9 mouse cellular contexts compared by ENCODE assay signal in genomic region chr8:95703461-95704260, GRCm38 (mm10). TPM values are rescaled to one million over a fixed set of nuclear protein-coding genes. Genes with fewer than 3 reads are reported as not detected.
A peak's percentile ranks its signal among the peaks of the same experiment; 100 is the strongest.
DNase-seq lines count a peak whose midpoint lies in the region; ATAC-seq lines count a peak whose summit lies in the region.
"Had no signal": no experiment of that assay in that cellular context is flagged by ENCODE, and none has a peak within 500 bp of the region (broad histone marks: within the 10 kb centered on the region; RNA-seq: fewer than 3 reads in every experiment).

No protein-coding gene starts in this region.

- peaks cover 37% of the 10 kb centered on the region for H3K4me1 ChIP-seq in forebrain, embryonic 16.5 days (replicated peaks; ENCODE audit: control insufficient read depth, insufficient read depth, low read length)
- H3K4me1 ChIP-seq in neural tube, embryonic 14.5 days (ENCODE audit: control insufficient read depth, insufficient read depth, low read length): peaks cover 28% of the 10 kb centered on the region

- H3K9me3 ChIP-seq in forebrain, embryonic 16.5 days (ENCODE audit: control insufficient read depth, low read length): no peaks in the 10 kb centered on the region
- H3K9me3 ChIP-seq in neural tube, embryonic 14.5 days (ENCODE audit: control insufficient read depth, low read length): no peaks in the 10 kb centered on the region
- H3K9me3 ChIP-seq: G1E had no signal

- H3K4me2 ChIP-seq in forebrain, embryonic 16.5 days (ENCODE audit: low read length): peak overlapping the region; percentile 75
- peak overlapping the region; percentile 76 for H3K4me2 ChIP-seq in neural tube, embryonic 14.5 days (ENCODE audit: low read depth, low read length)

- peak; percentile 59 for ATAC-seq in cerebellum, adult (ENCODE audit: insufficient number of reproducible peaks, low FRiP score, low TSS enrichment)
- ATAC-seq in forebrain, embryonic 16.5 days: peak; percentile 37
- ATAC-seq in inflammation-experienced regulatory T-cells, adult 6 months: peak; percentile 16
- ATAC-seq in neural tube, embryonic 14.5 days (ENCODE audit: low read depth): peak; percentile 38

- DNase-seq in gastrocnemius, postnatal 10 days: peak; percentile 42
- DNase-seq in gastrocnemius, adult 18-20 months (ENCODE audit: low spot score): no peak
- peak; percentile 58 for DNase-seq in liver
- DNase-seq in urinary bladder, adult 18-20 months (ENCODE audit: low spot score in 2 of 2): no peak

- peaks cover 7% of the 10 kb centered on the region; the same call in 1 of the 2 replicates for H3K36me3 ChIP-seq in forebrain, embryonic 16.5 days (ENCODE audit: control insufficient read depth, insufficient read depth)
- peaks cover 12% of the 10 kb centered on the region; the same call in 1 of the 2 replicates for H3K36me3 ChIP-seq in neural tube, embryonic 14.5 days (ENCODE audit: control insufficient read depth, insufficient read depth, low read length)
- H3K36me3 ChIP-seq: G1E had no signal

- H3K4me3 ChIP-seq in forebrain, embryonic 16.5 days (replicated peaks; ENCODE audit: low read length): peak overlapping the region; percentile 57
- H3K4me3 ChIP-seq in neural tube, embryonic 14.5 days (ENCODE audit: low read depth, low read length): peak overlapping the region; percentile 73

- WGBS in forebrain, embryonic 16.5 days: under 1% methylated on average over 15 of the region's 15 CpGs
- WGBS in neural tube, embryonic 14.5 days: under 1% methylated on average over 15 of the region's 15 CpGs

- peak overlapping the region; percentile 67 for H3K9ac ChIP-seq in forebrain, embryonic 16.5 days (replicated peaks; ENCODE audit: low read depth, low read length)
- peak overlapping the region; percentile 88 for H3K9ac ChIP-seq in neural tube, embryonic 14.5 days (replicated peaks; ENCODE audit: low read depth, low read length)

- peak overlapping the region; percentile 72 for H3K27ac ChIP-seq in forebrain, embryonic 16.5 days (ENCODE audit: low read length)
- peak overlapping the region; percentile 78 for H3K27ac ChIP-seq in neural tube, embryonic 14.5 days (ENCODE audit: low read depth, low read length)

- H3K27me3 ChIP-seq in forebrain, embryonic 16.5 days (replicated peaks; ENCODE audit: control insufficient read depth, insufficient read depth, low read length): no peaks in the 10 kb centered on the region
- H3K27me3 ChIP-seq in neural tube, embryonic 14.5 days (ENCODE audit: control insufficient read depth, insufficient read depth, low read length): no peaks in the 10 kb centered on the region

RNA-seq across cellular contexts. Expression of gene Setd6, which starts 12.0 kb away (rescaled TPM):
- total RNA-seq in gastrocnemius, postnatal 10 days (2021): 10 to 100 TPM in 1 of 2 experiments, 1 to 10 TPM in 1; 8.1 to 12.6 TPM
- 10 to 100 TPM; 13.5 to 15.6 TPM for total RNA-seq in gastrocnemius, adult 18-20 months (2021)
- polyA plus RNA-seq in forebrain, embryonic 16.5 days (2015; fragmentation: Nextera tagmentation; extraction: Ambion mirVana): 28.1 and 31.2 TPM in 2 replicates
- 10 to 100 TPM in 1 of 3 experiments, 1 to 10 TPM in 2; 6.3 to 10.5 (median 9.7) TPM for polyA plus RNA-seq in inflammation-experienced regulatory T-cells, adult 6 months (2017; shearing (Covaris generic))
- polyA plus RNA-seq in neural tube, embryonic 14.5 days (2014; fragmentation: Nextera tagmentation; extraction: Ambion mirVana): 30.7 and 31.9 TPM in 2 replicates

RNA-seq across cellular contexts. Expression of gene Ndrg4, which starts 26.9 kb away (rescaled TPM):
- 10 to 100 TPM in 1 of 2 experiments, 1 to 10 TPM in 1; 8.9 to 12.8 TPM for total RNA-seq in gastrocnemius, postnatal 10 days (2021)
- 1 to 10 TPM; 3.8 to 6.2 TPM for total RNA-seq in gastrocnemius, adult 18-20 months (2021)
- 221 and 296 TPM in 2 replicates for polyA plus RNA-seq in forebrain, embryonic 16.5 days (2015; fragmentation: Nextera tagmentation; extraction: Ambion mirVana)
- polyA plus RNA-seq in inflammation-experienced regulatory T-cells, adult 6 months (2017; shearing (Covaris generic)): 1 to 10 TPM; 1.3 to 2.7 (median 1.7) TPM
- 431 and 486 TPM in 2 replicates for polyA plus RNA-seq in neural tube, embryonic 14.5 days (2014; fragmentation: Nextera tagmentation; extraction: Ambion mirVana)
- polyA plus RNA-seq: G1E had no signal

Comparison
In these comparisons a context has a peak if more than half of its experiments do, and no peak if none do; other contexts are left out.
1. DNase-seq: peak in gastrocnemius, postnatal 10 days (single experiment) and liver (single experiment); none in gastrocnemius, adult 18-20 months (single experiment) and urinary bladder, adult 18-20 months (0 of 2).
2. RNA of gene Ndrg4, which starts 26.9 kb away (polyA plus RNA-seq): 431 to 486 TPM in neural tube, embryonic 14.5 days and 221 to 296 TPM in forebrain, embryonic 16.5 days; 1.3 to 2.7 TPM in inflammation-experienced regulatory T-cells, adult 6 months; every median in the first group is over 10 times any median in the second.
3. Peak in every context shown above with its lines, with median percentiles within 50 percentile points of each other: ATAC-seq.